Mouse (Mus musculus) midbrain, embryonic 10.5 days (tissue): ENCODE measurements around the gene 4933427D14Rik. TPM values are rescaled to one million over a fixed set of nuclear protein-coding genes. Genes with fewer than 3 reads are reported as not detected.
A peak's percentile ranks its signal among the peaks of the same experiment; 100 is the strongest.

ENCODE experiments used
- DNase-seq: peaks from one replicate; pipeline ENCODE4 v3.0.0-alpha.2; 2017; ENCODE audit warnings: low spot score
- H3K27ac ChIP-seq: fragments of 300-500 bp; sonication (generic); replicated peaks from 2 replicates; pipeline ENCODE4 v1.5.1; 2016; ENCODE audit warnings: mild to moderate bottlenecking
- H3K27me3 ChIP-seq: fragments of 300-500 bp; sonication (generic); 2 replicates; pipeline ENCODE4 v1.6.1; 2016; ENCODE audit warnings: low read depth, mild to moderate bottlenecking; ENCODE audit not compliant: poor library complexity, severe bottlenecking
- H3K36me3 ChIP-seq: fragments of 300-500 bp; sonication (generic); 2 replicates; pipeline ENCODE4 v1.6.1; 2016; ENCODE audit warnings: mild to moderate bottlenecking, moderate library complexity
- H3K4me1 ChIP-seq: fragments of 300-500 bp; sonication (generic); 2 replicates; pipeline ENCODE4 v1.6.1; 2016
- H3K4me3 ChIP-seq: fragments of 300-500 bp; sonication (generic); 2 replicates; pipeline ENCODE4 v1.5.1; 2016; ENCODE audit warnings: mild to moderate bottlenecking, moderate library complexity
- H3K9me3 ChIP-seq: fragments of 300-500 bp; sonication (generic); replicated peaks from 2 replicates; pipeline ENCODE4 v1.6.1; 2016; ENCODE audit warnings: mild to moderate bottlenecking
- WGBS: fragments of 180-500 bp; shearing (Covaris S2); methylation state at CpG from one replicate; pipeline ENCODE4 v1.1.7; 2016; 5-methylcytosine and 5-hydroxymethylcytosine counted together
- polyA plus RNA-seq: library from polyadenylated mRNA; unstranded; fragments of >200 nt; fragmentation: Nextera tagmentation; extraction: Ambion mirVana; gene quantifications from 2 replicates; pipeline ENCODE4 v1.2.1, GENCODE M21; 2016

The 4933427D14Rik gene
- polyA plus RNA-seq, 1 experiment from 2014 or later, result 19.0 TPM

DNA sequence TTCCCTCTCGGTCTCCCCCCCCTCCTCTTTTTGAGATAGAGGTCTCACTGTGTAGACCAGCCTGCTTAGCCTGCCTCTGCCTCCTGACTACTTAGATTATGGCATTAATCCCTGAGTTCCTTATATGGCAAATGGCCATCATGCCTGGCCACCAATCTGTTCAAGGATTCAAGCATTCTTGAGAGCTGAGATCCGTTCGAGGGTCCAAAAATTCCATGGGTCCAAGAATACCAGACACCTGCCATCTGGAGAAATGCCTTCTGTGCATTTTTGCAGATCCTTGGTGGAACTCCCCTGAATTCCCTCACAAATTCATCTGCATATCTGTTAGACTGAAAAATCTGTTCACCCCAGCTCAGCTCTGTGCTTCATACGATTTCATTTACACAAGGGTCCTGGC, 16.2 kb upstream of the 4933427D14Rik start:
- H3K4me1 ChIP-seq, result peaks cover 11% of the 10 kb centered on the region
- H3K9me3 ChIP-seq, result no peaks in the 10 kb centered on the region
- H3K27ac ChIP-seq, result no peak overlapping the region
- 84% methylated on average over 4 of the region's 4 CpGs for WGBS
- DNase-seq, result no peak
- no peak overlapping the region for H3K4me3 ChIP-seq
- H3K36me3 ChIP-seq, result no peaks in the 10 kb centered on the region
- H3K27me3 ChIP-seq, result no peaks in the 10 kb centered on the region

GRCm38 (mm10) chr11:72221278-72221677, 14.0 kb upstream of the 4933427D14Rik start:
- Histone ChIP-seq H3K36me3 (no peaks in the 10 kb centered on the region), H3K27me3 (no peaks in the 10 kb centered on the region), H3K4me1 (peaks cover 14% of the 10 kb centered on the region), H3K27ac (no peak overlapping the region), H3K4me3 (no peak overlapping the region), H3K9me3 (no peaks in the 10 kb centered on the region)
- DNase-seq, result peak; percentile 75
- 14% methylated on average over 6 of the region's 6 CpGs for WGBS

GRCm38 (mm10) chr11:72217116-72217515, 9.9 kb upstream of the 4933427D14Rik start:
- Histone ChIP-seq H3K27ac (no peak overlapping the region), H3K36me3 (peaks cover 13% of the 10 kb centered on the region), H3K4me3 (no peak overlapping the region; the same call in 1 of the 2 replicates), H3K9me3 (no peaks in the 10 kb centered on the region), H3K27me3 (no peaks in the 10 kb centered on the region), H3K4me1 (peaks cover 29% of the 10 kb centered on the region)
- WGBS, result 81% methylated on average over 5 of the region's 5 CpGs
- DNase-seq, result no peak

DNA sequence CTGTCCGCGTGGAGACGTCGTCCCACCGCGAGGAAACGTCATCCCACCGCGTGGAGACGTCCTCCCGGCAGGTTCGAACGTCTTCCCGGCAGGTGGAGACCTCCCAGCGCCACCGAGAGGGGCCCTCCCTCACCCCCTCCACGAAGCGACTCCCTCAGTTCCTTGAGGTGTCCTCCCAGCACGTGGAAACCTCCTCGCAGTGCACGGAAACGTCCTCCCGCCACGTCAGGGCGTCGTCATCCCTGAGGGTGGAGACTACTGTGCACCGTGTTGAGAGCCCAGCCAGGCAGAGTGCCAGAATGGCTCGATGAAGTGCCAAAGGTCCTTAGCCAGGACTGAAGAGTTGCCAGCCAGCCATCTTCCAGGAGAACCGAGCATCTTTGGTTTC, 8.1 kb upstream of the 4933427D14Rik start, which contains the start of gene Med31:
TSS of gene Med31 (minus strand) at position 183 of the 388 bp plus-strand sequence.
- peak within 1 kb of the TSS; percentile 90 for H3K27ac ChIP-seq
- H3K4me3 ChIP-seq, result peak within 1 kb of the TSS; percentile 90
- WGBS, result 5% methylated on average over 29 of the region's 29 CpGs
- peaks cover 29% of the 10 kb centered on the region for H3K4me1 ChIP-seq
- H3K36me3 ChIP-seq, result peaks cover 30% of the 10 kb centered on the region
- H3K9me3 ChIP-seq, result no peaks in the 10 kb centered on the region
- H3K27me3 ChIP-seq, result no peaks in the 10 kb centered on the region
- DNase-seq, result peak; percentile 50

- Histone ChIP-seq H3K9me3 (no peaks in the 10 kb centered on the region), H3K4me1 (peaks cover 29% of the 10 kb centered on the region), H3K27ac (peak overlapping the region; percentile 90), H3K36me3 (peaks cover 36% of the 10 kb centered on the region), H3K27me3 (no peaks in the 10 kb centered on the region), H3K4me3 (peak overlapping the region; percentile 90)
- WGBS, result under 1% methylated on average over 51 of the region's 51 CpGs
- peak; percentile 99 for DNase-seq
Observed at GRCm38 (mm10) chr11:72214591-72215409, 7.5 kb upstream of the 4933427D14Rik start.

- Histone ChIP-seq H3K9me3 (no peaks in the 10 kb centered on the region), H3K27me3 (no peaks in the 10 kb centered on the region), H3K4me1 (peaks cover 51% of the 10 kb centered on the region), H3K4me3 (peak overlapping the region; percentile 95), H3K27ac (peak overlapping the region; percentile 90), H3K36me3 (peaks cover 50% of the 10 kb centered on the region)
- WGBS, result 24% methylated on average over 17 of the region's 17 CpGs
- no peak for DNase-seq
Observed at GRCm38 (mm10) chr11:72207834-72208377, 647 bp upstream of the 4933427D14Rik start.

GRCm38 (mm10) chr11:72206341-72207203, 687 bp downstream of the 4933427D14Rik start, which contains the start of gene Gm43951:
Gm43951 (minus strand) TSS chr11:72206840.
- 1% methylated on average over 43 of the region's 43 CpGs for WGBS
- Histone ChIP-seq H3K4me3 (peak within 1 kb of the TSS; percentile 95), H3K27me3 (no peaks in the 10 kb centered on the region), H3K27ac (peak within 1 kb of the TSS; percentile 90), H3K9me3 (no peaks in the 10 kb centered on the region), H3K36me3 (peaks cover 44% of the 10 kb centered on the region), H3K4me1 (peaks cover 55% of the 10 kb centered on the region)
- DNase-seq, result peak; percentile 42

- H3K36me3 ChIP-seq, result peaks cover 42% of the 10 kb centered on the region
- no peak for DNase-seq
- no peaks in the 10 kb centered on the region for H3K27me3 ChIP-seq
- peak overlapping the region; percentile 95 for H3K4me3 ChIP-seq
- H3K27ac ChIP-seq, result peak overlapping the region; percentile 90
- H3K9me3 ChIP-seq, result no peaks in the 10 kb centered on the region
- peaks cover 55% of the 10 kb centered on the region for H3K4me1 ChIP-seq
- WGBS, result 87% methylated on average over 6 of the region's 6 CpGs
Observed at GRCm38 (mm10) chr11:72205256-72205655, 2.0 kb downstream of the 4933427D14Rik start.

DNA sequence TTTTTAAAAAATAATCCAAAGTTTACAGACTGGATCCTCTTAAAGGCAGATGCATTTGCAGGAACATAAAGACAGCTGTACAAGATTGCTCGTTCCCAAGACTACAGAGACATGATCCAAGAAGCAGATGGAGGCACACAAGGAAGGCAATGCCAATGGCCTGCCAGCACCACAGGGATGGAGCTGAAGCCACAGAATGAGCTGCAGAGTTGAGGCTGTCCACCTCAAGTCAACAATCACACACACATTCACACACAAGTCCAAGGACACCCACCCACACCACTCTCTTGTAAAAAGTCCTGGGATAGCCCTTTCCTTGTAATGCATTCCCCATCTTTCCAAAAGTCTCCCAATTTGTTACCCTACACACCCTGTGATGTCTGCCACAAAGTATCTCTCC, 3.8 kb downstream of the 4933427D14Rik start:
- no peak overlapping the region for H3K4me3 ChIP-seq

GRCm38 (mm10) chr11:72196506-72196905, 10.8 kb downstream of the 4933427D14Rik start:
- H3K4me3 ChIP-seq, result no peak overlapping the region
- H3K9me3 ChIP-seq, result no peaks in the 10 kb centered on the region
- H3K27ac ChIP-seq, result no peak overlapping the region
- WGBS, result 94% methylated on average over 8 of the region's 8 CpGs
- H3K4me1 ChIP-seq, result no peaks in the 10 kb centered on the region
- H3K27me3 ChIP-seq, result no peaks in the 10 kb centered on the region
- DNase-seq, result no peak
- peaks cover 86% of the 10 kb centered on the region for H3K36me3 ChIP-seq

More for the DNA sequence above, 3.8 kb downstream of the 4933427D14Rik start:
- no peaks in the 10 kb centered on the region for H3K27me3 ChIP-seq
- peaks cover 54% of the 10 kb centered on the region for H3K4me1 ChIP-seq
- 81% methylated on average over 1 of the region's 1 CpGs for WGBS
- peaks cover 40% of the 10 kb centered on the region for H3K36me3 ChIP-seq
- H3K27ac ChIP-seq, result 0 out of 2 replicates have a peak overlapping the region, but pooled peaks have one; percentile 17
- no peak for DNase-seq
- H3K9me3 ChIP-seq, result no peaks in the 10 kb centered on the region

DNA sequence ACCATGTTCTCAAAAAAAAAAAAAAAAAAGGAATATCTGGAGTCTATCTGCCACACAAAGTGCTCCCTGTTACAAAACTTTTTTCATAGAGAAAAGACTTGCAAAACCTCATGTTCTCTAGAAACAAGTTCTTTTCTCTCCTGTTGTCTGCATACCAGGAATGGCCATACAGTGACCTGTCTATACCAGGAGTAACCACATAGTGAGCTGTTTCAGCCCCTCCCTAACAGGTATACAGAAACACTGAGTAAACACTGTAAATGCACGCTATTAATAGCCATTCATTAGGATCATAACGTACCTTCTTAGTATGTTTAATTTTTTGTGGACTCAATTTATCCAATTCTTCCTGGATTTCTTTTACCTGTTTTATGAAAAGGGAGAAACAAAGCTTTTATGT, 13.0 kb downstream of the 4933427D14Rik start:
- no peaks in the 10 kb centered on the region for H3K27me3 ChIP-seq
- no peak overlapping the region for H3K4me3 ChIP-seq
- WGBS, result 97% methylated on average over 2 of the region's 2 CpGs
- H3K27ac ChIP-seq, result no peak overlapping the region
- H3K4me1 ChIP-seq, result no peaks in the 10 kb centered on the region
- no peak for DNase-seq
- H3K36me3 ChIP-seq, result peaks cover 92% of the 10 kb centered on the region
- H3K9me3 ChIP-seq, result no peaks in the 10 kb centered on the region

DNA sequence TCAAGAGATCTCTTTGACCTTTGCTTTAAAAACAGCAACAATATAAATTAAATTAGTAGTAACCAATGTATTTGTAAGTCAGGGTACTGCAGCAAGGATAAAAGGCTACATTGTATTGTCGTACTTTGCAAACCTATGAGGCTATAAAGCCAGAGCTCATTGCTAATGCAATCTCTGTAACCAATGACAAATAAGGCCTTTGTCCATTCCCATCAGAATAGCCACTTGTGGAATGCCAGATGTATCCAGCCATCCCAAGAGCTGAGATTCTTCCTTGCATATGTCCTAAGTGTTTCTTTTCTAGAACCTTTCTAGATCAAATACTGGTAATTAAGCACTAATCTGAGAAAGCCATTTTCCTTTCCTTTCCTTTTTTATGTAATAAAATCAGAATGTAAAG, 16.4 kb downstream of the 4933427D14Rik start:
- no peak overlapping the region for H3K4me3 ChIP-seq
- no peaks in the 10 kb centered on the region for H3K4me1 ChIP-seq
- WGBS, result 81% methylated on average over 1 of the region's 1 CpGs
- H3K27ac ChIP-seq, result no peak overlapping the region
- H3K36me3 ChIP-seq, result peaks cover 92% of the 10 kb centered on the region
- DNase-seq, result no peak
- no peaks in the 10 kb centered on the region for H3K27me3 ChIP-seq
- no peaks in the 10 kb centered on the region for H3K9me3 ChIP-seq
